Mouse (Mus musculus) thymus, adult 2 months (tissue): ENCODE results near the gene Gm867.

Source experiments
- CTCF ChIP-seq: fragments of 200-500 bp; IDR thresholded peaks from 2 replicates; pipeline ENCODE4 v1.5.1; 2012; ENCODE audit warnings: mild to moderate bottlenecking, control low read depth, low read length, moderate library complexity, borderline replicate concordance; ENCODE audit not compliant: control insufficient read depth, poor library complexity, insufficient read depth; ENCODE audit errors: extremely low read depth
- POLR2A ChIP-seq: fragments of 200-500 bp; IDR thresholded peaks from 2 replicates; pipeline ENCODE4 v1.6.1; 2012; ENCODE audit warnings: mild to moderate bottlenecking, low read length, control low read depth, moderate library complexity; ENCODE audit not compliant: control insufficient read depth, poor library complexity, insufficient read depth; ENCODE audit errors: extremely low read depth

DNA sequence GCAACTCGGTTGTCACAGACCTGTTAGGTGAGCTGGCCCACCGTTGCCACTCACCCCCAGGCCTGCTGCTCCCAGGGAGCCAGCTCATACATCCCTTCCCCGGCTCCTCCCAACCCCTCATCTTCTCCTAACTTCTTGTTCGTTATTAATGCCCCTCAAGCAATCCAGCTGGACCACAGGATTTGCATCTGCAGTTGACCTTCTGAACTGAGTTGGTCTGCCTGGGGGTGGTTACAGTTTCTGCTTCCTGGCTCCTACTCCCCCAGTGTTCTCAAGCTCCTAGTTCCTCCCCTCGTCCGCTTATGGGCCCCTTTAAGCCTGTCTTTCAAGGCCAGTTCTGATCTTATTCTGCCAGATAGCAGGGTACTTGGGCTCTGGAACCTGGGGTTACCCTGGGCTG lies 45.9 kb downstream of the Gm867 start:
- TF ChIP-seq POLR2A (no peak), CTCF (no peak)
